Mouse (Mus musculus) urinary bladder, postnatal 25 days (tissue): ENCODE results near the gene Prokr2.
"Not testable (repeated sequence)": the region's sequence is repeated elsewhere in the genome, so short reads cannot be mapped to it uniquely, and the experiment has no call there.

Experiments used
- DNase-seq: peaks from one replicate; pipeline ENCODE4 v3.0.0; 2022; ENCODE audit warnings: low spot score

Prokr2 gene

GRCm38 (mm10) chr2:132340350-132340749 is 44.9 kb downstream of the Prokr2 start:
- DNase-seq: no peak

DNA sequence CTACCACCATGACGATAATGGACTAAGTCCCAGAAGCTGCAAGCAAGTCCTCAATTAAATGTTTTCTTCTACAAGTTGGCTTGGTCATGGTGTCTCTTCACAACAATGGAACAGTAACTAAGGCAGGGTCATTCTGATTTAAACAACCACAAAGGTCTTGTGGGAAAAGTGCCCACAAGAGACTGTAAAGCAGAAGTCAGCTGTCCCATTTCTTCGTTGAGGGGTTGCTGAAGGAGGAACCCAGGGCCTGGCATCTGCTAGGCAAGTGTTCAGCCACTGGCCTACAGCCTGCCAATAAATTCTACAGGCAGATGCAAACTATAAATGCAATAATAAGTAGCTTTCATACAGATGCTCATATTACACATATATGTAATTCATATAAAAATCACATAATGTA is 48.0 kb downstream of the Prokr2 start:
- DNase-seq: no peak

GRCm38 (mm10) chr2:132323541-132323940 is 61.7 kb downstream of the Prokr2 start:
- DNase-seq: no peak

GRCm38 (mm10) chr2:132320516-132320915 is 64.7 kb downstream of the Prokr2 start:
- DNase-seq: no peak

GRCm38 (mm10) chr2:132317178-132317577 is 68.1 kb downstream of the Prokr2 start:
- no peak for DNase-seq

- peak; percentile 47 for DNase-seq
Measured at GRCm38 (mm10) chr2:132316041-132316808, 69.0 kb downstream of the Prokr2 start.

- DNase-seq: not testable (repeated sequence)
Measured at GRCm38 (mm10) chr2:132314057-132314456, 71.2 kb downstream of the Prokr2 start.

DNA sequence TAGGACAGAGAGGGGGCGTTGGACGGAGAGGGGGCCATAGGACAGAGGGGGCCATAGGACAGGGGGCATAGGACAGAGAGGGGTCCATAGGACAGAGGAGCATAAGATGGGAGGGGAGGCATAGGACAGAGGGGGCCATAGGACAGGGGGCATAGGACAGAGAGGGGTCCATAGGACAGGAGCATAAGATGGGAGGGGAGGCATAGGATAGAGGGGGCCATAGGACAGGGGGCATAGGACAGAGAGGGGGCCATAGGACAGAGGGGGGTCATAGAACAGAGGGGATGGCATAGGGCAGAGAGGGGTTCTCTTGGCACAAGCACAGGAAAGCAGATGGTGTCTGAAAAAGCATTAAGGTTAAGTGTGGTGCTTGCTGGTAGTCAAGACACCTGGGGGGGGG is 71.7 kb downstream of the Prokr2 start:
- no peak for DNase-seq

GRCm38 (mm10) chr2:132312616-132313015 is 72.6 kb downstream of the Prokr2 start:
- no peak for DNase-seq

GRCm38 (mm10) chr2:132309398-132309930 is 75.8 kb downstream of the Prokr2 start:
- no peak for DNase-seq

- no peak for DNase-seq
Measured at GRCm38 (mm10) chr2:132308829-132309228, 76.4 kb downstream of the Prokr2 start.

- DNase-seq: no peak
Measured at GRCm38 (mm10) chr2:132307213-132307843, 77.9 kb downstream of the Prokr2 start.

- no peak for DNase-seq
Measured at GRCm38 (mm10) chr2:132305988-132306387, 79.3 kb downstream of the Prokr2 start.

DNA sequence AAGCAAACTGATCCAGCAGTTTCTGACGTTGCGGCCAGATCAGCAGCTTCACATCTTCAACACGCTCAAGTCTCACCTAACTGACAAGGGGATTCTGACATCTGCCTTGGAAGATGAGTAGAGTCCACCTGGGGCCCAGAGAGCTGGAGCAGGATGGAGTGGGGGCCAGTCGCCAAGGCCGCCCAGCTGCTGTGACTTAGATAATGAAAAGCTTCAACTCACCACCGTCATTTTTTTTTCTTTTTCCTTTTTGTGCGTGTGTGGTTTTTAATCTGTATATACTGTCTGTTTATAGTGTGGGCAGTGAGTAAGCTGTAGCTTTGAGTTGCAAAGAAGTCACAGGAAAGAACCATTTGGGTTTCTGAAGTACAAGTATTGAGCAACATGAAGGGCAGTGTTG is 80.1 kb downstream of the Prokr2 start:
- DNase-seq: no peak

- no peak for DNase-seq
Measured at GRCm38 (mm10) chr2:132301436-132301835, 83.8 kb downstream of the Prokr2 start.

DNA sequence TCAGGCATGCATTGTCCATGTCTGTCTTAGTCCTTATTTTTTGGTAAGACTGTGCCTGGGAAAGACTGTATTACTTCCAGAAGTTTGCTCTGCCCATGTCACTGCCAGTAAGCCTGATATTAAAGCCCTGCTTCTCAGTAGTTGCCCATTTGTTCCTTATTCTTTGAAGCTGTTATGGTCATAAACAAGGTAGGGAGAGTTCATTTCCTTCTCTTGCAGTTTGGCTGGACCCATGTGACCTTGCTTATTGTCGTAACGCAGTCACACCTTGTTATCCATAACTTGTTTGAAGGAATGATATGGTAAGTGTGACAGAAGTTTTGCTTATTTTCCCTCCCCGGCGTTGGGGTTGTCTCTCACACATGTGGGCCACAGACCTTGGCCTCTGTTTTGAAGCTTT is 87.0 kb downstream of the Prokr2 start:
- no peak for DNase-seq

- no peak for DNase-seq
Measured at GRCm38 (mm10) chr2:132293694-132294450, 91.4 kb downstream of the Prokr2 start.

DNA sequence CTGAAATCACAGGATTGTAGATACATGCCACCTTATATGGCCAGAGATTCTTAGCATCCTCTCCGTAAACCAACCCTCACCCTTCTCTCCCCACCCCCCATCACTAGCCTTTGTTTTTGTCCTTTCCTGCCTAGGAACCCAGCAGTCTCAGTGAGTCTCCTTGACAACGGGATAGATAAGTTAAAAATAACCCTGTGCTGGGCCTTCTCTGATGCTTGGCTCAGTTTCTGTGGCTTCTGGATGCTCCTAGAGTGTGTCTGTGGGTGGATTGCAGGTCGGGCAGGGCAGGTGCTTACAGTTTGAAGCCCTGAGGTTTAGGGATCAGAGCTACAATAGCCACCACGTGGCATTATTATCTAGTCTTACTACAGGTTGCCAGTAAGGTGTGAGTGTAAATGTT is 93.2 kb downstream of the Prokr2 start:
- DNase-seq: no peak

GRCm38 (mm10) chr2:132291265-132291664 is 94.0 kb downstream of the Prokr2 start:
- no peak for DNase-seq

- no peak for DNase-seq
Measured at GRCm38 (mm10) chr2:132290808-132291207, 94.4 kb downstream of the Prokr2 start.

- DNase-seq: not testable (repeated sequence)
Measured at GRCm38 (mm10) chr2:132289213-132289612, 96.0 kb downstream of the Prokr2 start.
